Mouse (Mus musculus) small intestine, adult 2 months (tissue): Measurements from ENCODE around the gene Dsn1.

Source experiments
- CTCF ChIP-seq: fragments of 200-500 bp; IDR thresholded peaks from 2 replicates; pipeline ENCODE4 v1.5.1; 2012; ENCODE audit warnings: low read depth, mild to moderate bottlenecking, control low read depth, inconsistent platforms, low read length, moderate library complexity, mixed read lengths; ENCODE audit not compliant: insufficient replicate concordance, insufficient read length; ENCODE audit errors: extremely low read depth
- POLR2A ChIP-seq: fragments of 200-500 bp; IDR thresholded peaks from 2 replicates; pipeline ENCODE4 v1.6.1; 2012; ENCODE audit warnings: low read depth, mild to moderate bottlenecking, control low read depth, inconsistent platforms, low read length, moderate library complexity

DNA sequence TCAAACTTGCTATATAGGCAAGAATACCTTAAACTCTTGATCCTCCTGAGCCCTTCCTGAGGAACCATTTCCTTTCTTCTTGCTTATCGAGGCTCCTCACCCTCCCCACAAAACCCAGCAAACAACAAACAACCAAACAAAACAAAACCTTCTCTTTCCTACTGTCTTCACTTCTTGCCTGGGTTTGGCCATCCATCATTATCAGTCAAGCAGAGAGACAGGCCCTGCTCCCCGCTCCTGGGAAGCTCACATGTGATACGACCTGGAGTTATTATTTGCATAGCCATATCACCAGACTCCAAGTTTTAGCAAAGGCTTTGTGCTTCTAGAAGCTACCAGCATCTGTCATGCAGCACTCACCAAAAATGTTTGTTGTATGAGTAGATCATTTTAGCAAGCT lies 19.6 kb downstream of the Dsn1 start:
- TF ChIP-seq CTCF (no peak), POLR2A (no peak)
